Mouse (Mus musculus) spleen, adult 2 months (tissue): Measurements from ENCODE around the gene Inka1.

Source experiments
- CTCF ChIP-seq: fragments of 200-500 bp; IDR thresholded peaks from 2 replicates; pipeline ENCODE4 v1.5.1; 2011; ENCODE audit warnings: mild to moderate bottlenecking, inconsistent platforms; ENCODE audit not compliant: insufficient read depth, insufficient read length, insufficient replicate concordance; ENCODE audit errors: extremely low read depth
- POLR2A ChIP-seq: fragments of 200-500 bp; IDR thresholded peaks from 2 replicates; pipeline ENCODE4 v1.6.1; 2011; ENCODE audit warnings: low read depth, low read length, inconsistent platforms

- TF ChIP-seq POLR2A (no peak), CTCF (no peak)
Observed at GRCm38 (mm10) chr9:107984052-107984753, 1.5 kb downstream of the Inka1 start.
